Mouse (Mus musculus): ENCODE results near the gene Sfmbt2. TPM values are rescaled to one million over a fixed set of nuclear protein-coding genes. Genes with fewer than 3 reads are reported as not detected.

The Sfmbt2 gene
- polyA plus RNA-seq, 1 experiment: 0.19 TPM

- Histone ChIP-seq H3K79me2 (ENCODE audit: control insufficient read depth, insufficient read depth) (no peaks in the 10 kb centered on the region), H3K27me3 (ENCODE audit: control insufficient read depth, insufficient read depth, insufficient read length) (no peaks in the 10 kb centered on the region)
- no peak for TF ChIP-seq E2F4 (IDR thresholded peaks at IDR 0.05; ENCODE audit: insufficient read depth)
- TF ChIP-seq MAX (IDR thresholded peaks at IDR 0.05; ENCODE audit: low read depth): no peak
- no peak for TF ChIP-seq POLR2AphosphoS2 (IDR thresholded peaks at IDR 0.05; ENCODE audit: insufficient read length, low read depth)
- TF ChIP-seq TCF12 (IDR thresholded peaks at IDR 0.05; ENCODE audit: insufficient read depth, poor library complexity, severe bottlenecking): no peak
- TF ChIP-seq SRF (IDR thresholded peaks at IDR 0.05; ENCODE audit: control insufficient read depth, insufficient read length, low read depth): no peak
- TF ChIP-seq CEBPB (IDR thresholded peaks at IDR 0.05; ENCODE audit: insufficient read depth, poor library complexity, severe bottlenecking): no peak
- TF ChIP-seq MYOD1 (IDR thresholded peaks at IDR 0.05; ENCODE audit: control insufficient read depth in 1 of 3, insufficient read length in 2 of 3, low read depth in 2 of 3): no peak
- TF ChIP-seq USF1 (IDR thresholded peaks at IDR 0.05; ENCODE audit: low read depth): no peak
- no peak for TF ChIP-seq POLR2A (IDR thresholded peaks at IDR 0.05; ENCODE audit: insufficient read length, low read depth)
- no peak for TF ChIP-seq REST (IDR thresholded peaks at IDR 0.05; ENCODE audit: insufficient read depth, insufficient read length)
- TF ChIP-seq MYOG (IDR thresholded peaks at IDR 0.05; ENCODE audit: control insufficient read depth in 1 of 3, insufficient read depth in 1 of 3, insufficient read length in 2 of 3, low read depth in 2 of 3): no peak
- TF ChIP-seq TCF3 (IDR thresholded peaks at IDR 0.05; ENCODE audit: insufficient read length, low read depth): no peak
These were observed 88.0 kb downstream of the Sfmbt2 start for GRCm38 (mm10) chr2:10458309-10458708.

DNA sequence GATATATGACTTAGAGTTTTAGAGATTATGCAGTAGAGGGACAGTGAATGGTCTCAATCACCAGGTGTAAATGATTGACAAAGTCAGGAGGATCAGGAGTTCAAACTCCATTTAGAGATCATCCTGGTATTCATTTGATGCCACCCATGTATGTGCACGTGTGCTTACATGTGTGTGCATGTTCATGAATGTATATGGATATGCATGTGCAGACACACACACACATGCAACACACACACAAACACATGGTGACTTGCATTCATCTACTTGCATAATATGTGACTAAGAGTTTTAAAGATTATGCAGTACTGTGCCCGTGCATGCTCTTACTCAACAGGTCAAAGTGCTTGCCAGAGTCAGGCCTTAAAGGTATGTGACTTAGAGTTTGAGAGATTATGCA is 146.2 kb downstream of the Sfmbt2 start:
- no peaks in the 10 kb centered on the region for H3K79me2 ChIP-seq (ENCODE audit: control insufficient read depth, insufficient read depth)
- no peaks in the 10 kb centered on the region for H3K36me3 ChIP-seq (ENCODE audit: control insufficient read depth, insufficient read depth)
- H3K4me3 ChIP-seq: no peak overlapping the region
- H3K27me3 ChIP-seq (ENCODE audit: control insufficient read depth, insufficient read depth, insufficient read length): no peaks in the 10 kb centered on the region
- TF ChIP-seq MYOD1 (IDR thresholded peaks at IDR 0.05; ENCODE audit: control insufficient read depth in 1 of 3, insufficient read length in 2 of 3, low read depth in 2 of 3) (no peak), POLR2AphosphoS2 (IDR thresholded peaks at IDR 0.05; ENCODE audit: insufficient read length, low read depth) (no peak), REST (IDR thresholded peaks at IDR 0.05; ENCODE audit: insufficient read depth, insufficient read length) (no peak), E2F4 (IDR thresholded peaks at IDR 0.05; ENCODE audit: insufficient read depth) (no peak), MAX (IDR thresholded peaks at IDR 0.05; ENCODE audit: low read depth) (no peak), USF1 (IDR thresholded peaks at IDR 0.05; ENCODE audit: low read depth) (no peak), SRF (IDR thresholded peaks at IDR 0.05; ENCODE audit: control insufficient read depth, insufficient read length, low read depth) (no peak), TCF12 (IDR thresholded peaks at IDR 0.05; ENCODE audit: insufficient read depth, poor library complexity, severe bottlenecking) (no peak), TCF3 (IDR thresholded peaks at IDR 0.05; ENCODE audit: insufficient read length, low read depth) (no peak), POLR2A (IDR thresholded peaks at IDR 0.05; ENCODE audit: insufficient read length, low read depth) (no peak), CEBPB (IDR thresholded peaks at IDR 0.05; ENCODE audit: insufficient read depth, poor library complexity, severe bottlenecking) (no peak), MYOG (IDR thresholded peaks at IDR 0.05; ENCODE audit: control insufficient read depth in 1 of 3, insufficient read depth in 1 of 3, insufficient read length in 2 of 3, low read depth in 2 of 3) (no peak)
- H3K4me2 ChIP-seq (ENCODE audit: low read depth): no peak overlapping the region
- H3ac ChIP-seq (ENCODE audit: control insufficient read depth, insufficient read length): no peak overlapping the region

More at GRCm38 (mm10) chr2:10458309-10458708, 88.0 kb downstream of the Sfmbt2 start:
- H3K4me2 ChIP-seq (ENCODE audit: low read depth): no peak overlapping the region
- H3ac ChIP-seq (ENCODE audit: control insufficient read depth, insufficient read length): no peak overlapping the region
- no peaks in the 10 kb centered on the region for H3K36me3 ChIP-seq (ENCODE audit: control insufficient read depth, insufficient read depth)
- no peak overlapping the region for H3K4me3 ChIP-seq

DNA sequence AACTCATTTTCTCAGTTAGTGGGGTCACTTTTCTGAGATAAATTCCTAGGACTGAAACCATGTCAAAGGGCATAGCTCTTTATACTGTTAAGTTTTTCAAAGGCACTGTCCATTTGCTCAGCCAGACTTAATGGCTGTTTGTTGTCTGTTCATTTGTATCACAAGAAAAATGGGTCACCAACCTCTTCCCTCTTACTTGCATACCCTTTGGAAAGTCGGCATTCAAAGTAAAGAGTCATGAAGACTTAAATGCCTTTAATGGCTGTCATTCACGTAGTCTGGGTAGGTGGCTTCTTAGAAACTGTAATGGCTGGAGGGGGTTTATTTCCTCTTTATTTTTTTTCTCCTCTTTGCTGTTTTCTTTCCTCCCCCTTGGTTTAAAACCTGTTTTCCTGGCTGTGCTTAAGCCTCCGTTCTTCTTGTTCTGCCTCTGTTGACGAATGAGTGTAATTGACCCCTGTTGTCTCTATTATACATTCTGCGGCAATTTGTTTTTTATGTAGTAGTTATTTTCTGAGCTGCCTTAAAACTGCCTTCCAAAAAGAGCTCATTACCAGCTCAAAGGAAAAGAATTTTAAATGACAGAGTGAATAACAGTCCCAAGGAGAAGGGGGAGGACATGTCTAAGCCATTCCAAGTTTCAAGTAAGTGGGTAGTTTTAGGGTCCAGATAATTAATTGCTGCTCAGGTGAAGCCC is 151.6 kb downstream of the Sfmbt2 start:
- Histone ChIP-seq H3K27me3 (ENCODE audit: control insufficient read depth, insufficient read depth, insufficient read length) (no peaks in the 10 kb centered on the region), H3K36me3 (ENCODE audit: control insufficient read depth, insufficient read depth) (no peaks in the 10 kb centered on the region), H3ac (ENCODE audit: control insufficient read depth, insufficient read length) (no peak overlapping the region), H3K79me2 (ENCODE audit: control insufficient read depth, insufficient read depth) (no peaks in the 10 kb centered on the region), H3K4me3 (no peak overlapping the region), H3K4me2 (ENCODE audit: low read depth) (no peak overlapping the region)
- no peak for TF ChIP-seq USF1 (IDR thresholded peaks at IDR 0.05; ENCODE audit: low read depth)
- TF ChIP-seq CEBPB (IDR thresholded peaks at IDR 0.05; ENCODE audit: insufficient read depth, poor library complexity, severe bottlenecking): no peak
- TF ChIP-seq TCF12 (IDR thresholded peaks at IDR 0.05; ENCODE audit: insufficient read depth, poor library complexity, severe bottlenecking): no peak
- TF ChIP-seq SRF (IDR thresholded peaks at IDR 0.05; ENCODE audit: control insufficient read depth, insufficient read length, low read depth): no peak

GRCm38 (mm10) chr2:10525622-10526021 is 155.3 kb downstream of the Sfmbt2 start:
- Histone ChIP-seq H3K4me3 (no peak overlapping the region), H3ac (ENCODE audit: control insufficient read depth, insufficient read length) (no peak overlapping the region), H3K27me3 (ENCODE audit: control insufficient read depth, insufficient read depth, insufficient read length) (no peaks in the 10 kb centered on the region), H3K4me2 (ENCODE audit: low read depth) (no peak overlapping the region), H3K36me3 (ENCODE audit: control insufficient read depth, insufficient read depth) (no peaks in the 10 kb centered on the region), H3K79me2 (ENCODE audit: control insufficient read depth, insufficient read depth) (no peaks in the 10 kb centered on the region)
- no peak for TF ChIP-seq TCF12 (IDR thresholded peaks at IDR 0.05; ENCODE audit: insufficient read depth, poor library complexity, severe bottlenecking)
- TF ChIP-seq TCF3 (IDR thresholded peaks at IDR 0.05; ENCODE audit: insufficient read length, low read depth): no peak
- no peak for TF ChIP-seq USF1 (IDR thresholded peaks at IDR 0.05; ENCODE audit: low read depth)
- no peak for TF ChIP-seq MYOG (IDR thresholded peaks at IDR 0.05; ENCODE audit: control insufficient read depth in 1 of 3, insufficient read depth in 1 of 3, insufficient read length in 2 of 3, low read depth in 2 of 3)
- no peak for TF ChIP-seq CEBPB (IDR thresholded peaks at IDR 0.05; ENCODE audit: insufficient read depth, poor library complexity, severe bottlenecking)
- no peak for TF ChIP-seq POLR2AphosphoS2 (IDR thresholded peaks at IDR 0.05; ENCODE audit: insufficient read length, low read depth)
- TF ChIP-seq REST (IDR thresholded peaks at IDR 0.05; ENCODE audit: insufficient read depth, insufficient read length): no peak
- TF ChIP-seq SRF (IDR thresholded peaks at IDR 0.05; ENCODE audit: control insufficient read depth, insufficient read length, low read depth): no peak
- TF ChIP-seq POLR2A (IDR thresholded peaks at IDR 0.05; ENCODE audit: insufficient read length, low read depth): no peak
- no peak for TF ChIP-seq MAX (IDR thresholded peaks at IDR 0.05; ENCODE audit: low read depth)
- TF ChIP-seq MYOD1 (IDR thresholded peaks at IDR 0.05; ENCODE audit: control insufficient read depth in 1 of 3, insufficient read length in 2 of 3, low read depth in 2 of 3): no peak
- no peak for TF ChIP-seq E2F4 (IDR thresholded peaks at IDR 0.05; ENCODE audit: insufficient read depth)

All from myocyte (in vitro differentiated cells).